Mouse (Mus musculus) right cerebral cortex, adult 18-20 months (tissue): ENCODE data around the gene Hoxb5.

Source experiments
- DNase-seq: peaks from one replicate; pipeline ENCODE4 v3.0.0; 2022; ENCODE audit warnings: mixed read lengths

The Hoxb5 gene

DNA sequence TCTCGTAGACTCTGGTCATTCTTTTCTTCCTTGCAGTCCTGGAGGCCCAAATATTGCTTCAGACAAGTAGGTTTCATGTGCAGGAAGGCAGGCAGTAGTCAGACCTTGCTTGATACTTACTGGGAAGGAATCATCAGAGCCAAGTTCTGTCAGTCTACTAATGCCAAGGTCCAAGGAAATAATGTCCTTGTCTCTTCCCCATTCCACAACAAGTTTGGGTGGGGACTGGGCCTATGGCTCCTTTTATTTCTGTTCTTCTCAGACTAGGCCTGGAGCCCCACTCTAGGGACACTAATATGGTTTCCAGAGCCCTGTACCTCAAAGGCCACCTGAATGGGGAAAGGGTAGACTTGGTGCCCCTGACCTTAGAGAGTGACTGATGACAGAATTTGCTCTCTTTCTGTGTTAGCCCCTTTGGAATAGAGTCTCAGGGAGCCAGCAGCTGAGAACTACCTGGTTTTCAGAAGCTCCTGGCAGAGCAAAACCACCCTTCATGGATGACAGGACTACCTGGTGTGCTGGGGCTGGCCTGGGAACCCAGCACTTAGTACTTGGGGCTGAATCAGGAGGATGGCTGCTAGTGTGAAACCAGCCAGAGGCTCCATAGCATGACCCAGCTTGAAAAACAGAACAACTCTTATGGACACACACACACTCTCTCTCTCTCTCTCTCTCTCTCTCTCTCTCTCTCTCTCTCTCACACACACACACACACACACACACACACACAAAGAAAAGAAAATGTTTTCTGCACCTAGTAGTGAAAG, 14.5 kb upstream of the Hoxb5 start:
- DNase-seq, result no peak

DNA sequence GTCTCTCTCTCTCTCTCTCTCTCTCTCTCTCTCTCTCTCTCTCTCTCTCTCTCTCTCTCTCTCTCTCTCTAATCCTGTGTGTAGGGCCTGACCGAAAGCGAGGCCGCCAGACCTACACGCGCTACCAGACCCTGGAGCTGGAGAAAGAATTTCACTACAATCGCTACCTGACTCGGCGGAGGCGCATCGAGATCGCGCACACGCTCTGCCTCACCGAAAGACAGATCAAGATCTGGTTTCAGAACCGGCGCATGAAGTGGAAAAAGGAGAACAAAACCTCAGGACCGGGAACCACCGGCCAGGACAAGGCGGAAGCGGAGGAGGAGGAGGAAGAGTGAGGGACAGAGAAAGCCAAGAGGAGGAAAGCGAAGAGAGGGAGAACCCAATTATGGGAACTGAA, 13.8 kb upstream of the Hoxb5 start:
- no peak for DNase-seq

DNA sequence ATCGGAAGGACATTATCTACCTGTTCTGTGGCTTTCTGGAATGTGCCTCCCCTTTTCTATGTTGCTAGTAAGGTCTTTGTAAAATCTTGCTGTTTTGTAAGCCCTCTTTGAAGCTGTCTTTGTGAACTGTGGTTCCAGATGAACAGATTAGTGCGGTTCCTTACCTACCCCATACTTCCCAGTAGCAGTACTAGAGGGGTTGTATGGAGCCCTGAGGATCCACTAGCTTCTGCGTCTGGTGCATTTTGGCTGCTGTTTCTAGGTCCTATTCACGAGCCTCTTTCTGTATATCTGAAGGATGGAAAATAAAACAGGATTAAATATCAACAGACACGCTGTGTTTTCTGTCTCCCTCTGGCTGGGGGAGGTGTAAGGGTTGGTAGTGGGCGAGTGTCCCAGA, 13.3 kb upstream of the Hoxb5 start:
- DNase-seq, result no peak

DNA sequence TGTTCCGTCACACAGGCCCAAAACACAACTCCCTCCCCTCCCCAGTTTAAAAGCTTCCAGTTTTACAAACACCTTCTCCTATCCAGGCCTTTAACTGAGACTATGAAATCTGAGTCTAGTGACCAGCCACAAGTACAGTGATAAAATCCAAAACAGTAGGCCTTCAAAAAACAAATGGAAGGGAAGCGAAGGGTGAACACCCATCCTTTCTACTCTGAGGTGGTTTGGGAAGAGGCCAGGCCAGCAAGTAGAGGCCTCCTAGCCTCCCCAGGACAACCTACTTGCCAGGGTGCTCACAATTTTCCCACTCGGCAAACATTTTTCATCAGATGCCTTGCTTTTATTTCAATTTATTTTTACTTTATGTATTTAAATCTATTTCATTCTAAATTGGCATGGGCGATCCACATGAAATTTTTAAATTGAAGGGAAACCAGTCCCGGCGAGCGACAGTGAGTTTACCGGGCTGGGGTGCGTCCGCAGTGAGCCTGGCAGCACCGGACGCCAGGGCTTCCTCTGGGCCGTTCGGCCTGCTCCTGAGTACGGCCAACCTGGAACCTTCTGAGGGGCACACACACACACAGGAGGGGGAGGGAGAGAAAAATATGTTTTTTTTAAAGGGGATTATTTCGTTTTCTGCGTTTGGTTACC, 12.3 kb upstream of the Hoxb5 start:
- no peak for DNase-seq

DNA sequence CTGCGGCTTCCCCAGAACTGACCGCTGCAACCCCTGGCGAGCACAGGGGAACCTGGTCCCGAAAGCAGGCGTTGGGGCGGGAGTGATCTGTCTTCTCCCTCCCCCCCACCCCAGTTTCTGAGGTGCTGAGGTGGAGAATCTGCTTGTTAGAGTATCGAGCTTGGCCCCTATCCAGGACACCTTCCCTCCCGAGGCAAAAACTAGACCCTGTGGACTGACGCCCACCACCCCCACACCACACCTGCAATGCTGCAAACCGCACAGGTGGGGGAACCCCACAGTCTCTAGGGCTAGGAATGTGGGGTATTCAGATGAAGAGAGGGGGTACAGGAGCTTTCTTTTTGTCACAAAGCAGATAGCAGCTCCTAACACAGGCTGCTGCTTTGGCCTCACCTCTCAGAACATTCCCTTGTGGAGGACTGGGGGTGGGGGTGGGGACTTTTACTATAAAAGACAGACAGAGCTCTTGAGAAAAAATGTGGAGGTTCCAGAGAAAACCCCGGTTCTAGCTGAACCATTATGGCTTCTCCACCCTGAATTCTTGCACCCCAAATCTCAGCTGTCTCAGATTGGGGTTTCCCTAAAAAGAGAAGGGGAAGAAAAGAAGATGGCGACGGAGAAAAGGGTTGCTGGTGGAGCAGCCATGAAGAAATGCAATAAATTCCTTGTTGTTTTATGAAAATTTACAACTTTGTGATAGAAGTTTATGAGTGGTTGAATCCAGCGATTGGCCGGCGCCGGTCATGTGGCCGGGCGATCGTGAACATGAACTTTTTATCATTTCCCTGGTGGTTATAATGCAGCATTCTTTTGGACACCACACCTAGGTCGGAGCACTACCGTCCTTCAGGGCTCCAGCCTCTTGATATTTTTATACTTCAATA, 11.2 kb upstream of the Hoxb5 start, which contains the start of gene Hoxb6:
TSS of gene Hoxb6 (plus strand) at position 796 of the 884 bp plus-strand sequence.
- no peak for DNase-seq

DNA sequence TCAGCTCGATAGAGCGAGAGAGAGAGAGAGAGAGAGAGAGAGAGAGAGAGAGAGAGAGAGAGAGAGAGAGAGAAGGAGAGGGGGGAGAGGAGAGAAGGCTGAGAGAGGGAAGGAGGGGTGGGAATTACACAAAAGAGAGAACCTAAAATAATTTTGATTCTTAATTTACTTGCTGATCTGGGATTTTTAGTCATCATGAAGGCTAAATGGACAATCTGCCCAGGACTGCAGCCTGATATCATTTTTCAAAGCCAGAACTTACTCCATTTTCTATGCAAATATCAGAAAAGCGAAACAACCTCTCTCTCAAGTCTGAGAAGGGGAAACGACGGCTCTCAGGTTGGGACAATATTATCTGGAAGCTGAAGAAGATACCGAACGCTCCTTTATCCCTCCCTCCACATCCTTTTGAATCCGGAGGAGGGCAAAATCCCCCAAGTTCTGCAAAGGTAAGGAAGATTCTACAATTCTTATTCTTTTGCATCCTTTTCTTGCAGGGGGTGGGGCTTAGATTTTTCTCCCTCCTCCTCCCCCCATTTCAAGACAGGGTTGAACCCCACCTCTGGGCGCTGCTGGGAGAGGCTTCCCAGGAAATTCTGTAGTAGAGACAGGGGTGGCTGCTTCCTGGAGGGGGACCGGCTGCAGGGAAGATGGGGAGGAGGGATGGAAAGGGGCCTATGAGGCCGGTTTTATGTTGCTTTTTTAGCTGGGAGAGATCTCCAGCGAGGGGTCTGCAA, 10.4 kb upstream of the Hoxb5 start:
- DNase-seq, result no peak

DNA sequence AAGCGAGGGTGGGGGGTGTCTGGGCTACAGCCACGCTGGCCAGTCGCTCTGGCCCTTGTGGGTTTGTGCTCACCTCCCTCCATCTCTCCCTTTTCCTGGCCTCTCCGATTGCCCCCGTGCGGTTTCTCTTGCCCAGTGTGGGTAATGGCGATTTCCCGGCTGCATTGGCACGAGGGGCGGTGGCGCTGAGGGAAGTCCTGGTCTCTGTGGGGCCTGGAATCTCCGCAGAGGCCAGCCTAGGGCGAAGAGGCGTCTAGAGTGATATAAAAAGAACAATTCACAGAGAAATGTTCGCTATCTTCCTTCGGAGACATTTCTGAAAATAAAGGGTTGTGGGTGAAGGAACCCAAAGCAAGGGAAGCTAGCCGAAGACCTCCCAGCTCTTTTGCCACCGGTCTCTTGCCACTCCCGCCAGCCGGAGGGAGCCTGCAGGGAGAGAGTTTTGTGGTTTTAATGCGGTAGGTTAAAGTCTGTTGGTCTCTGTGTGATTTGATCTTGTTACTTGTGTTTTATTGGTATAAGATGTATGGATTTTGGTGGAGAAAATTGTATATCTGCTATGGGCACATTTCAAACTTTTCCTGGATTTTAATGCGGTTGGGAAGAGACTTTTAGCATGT, 9.7 kb upstream of the Hoxb5 start:
- DNase-seq, result no peak

DNA sequence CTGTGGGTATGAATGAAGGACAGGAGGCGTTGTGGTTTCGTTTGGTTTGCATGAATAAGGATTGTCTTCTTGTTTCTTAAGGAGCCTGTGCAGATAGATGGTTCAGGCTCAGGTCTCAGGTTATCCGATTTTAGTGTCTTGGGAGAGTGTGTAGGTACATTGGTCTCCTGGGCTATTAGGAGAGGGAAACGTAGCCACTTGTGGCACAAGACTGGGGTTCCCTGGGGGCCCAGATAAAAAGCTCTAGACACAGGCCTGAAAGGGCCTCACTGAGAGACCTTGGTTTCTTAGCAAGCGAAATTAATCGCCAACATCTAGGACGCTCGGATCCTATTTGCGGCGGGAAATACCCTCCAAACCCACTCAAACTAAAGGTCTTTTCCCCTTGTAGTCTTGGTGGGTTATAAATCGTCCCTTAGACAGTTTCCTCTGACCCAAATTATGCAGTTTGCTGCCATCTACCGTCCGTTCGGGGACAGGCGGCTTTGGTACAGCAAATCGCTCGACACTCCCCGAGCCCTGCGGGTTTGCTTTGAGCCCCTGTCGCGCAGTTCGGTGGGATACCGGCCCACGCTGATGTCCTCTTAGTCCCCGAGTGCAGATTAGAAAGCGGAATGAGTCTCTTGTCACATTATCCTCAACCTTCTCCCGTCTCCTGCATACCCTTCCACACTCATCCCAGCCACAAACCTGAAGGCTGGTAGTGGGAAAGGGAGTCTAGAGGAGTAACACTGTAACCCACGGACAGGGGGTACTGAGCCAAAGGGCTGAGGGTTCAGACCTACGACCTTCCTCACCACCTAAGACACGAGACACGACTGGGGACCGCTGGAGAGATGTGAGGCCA, 8.7 kb upstream of the Hoxb5 start:
- peak; percentile 14 for DNase-seq

DNA sequence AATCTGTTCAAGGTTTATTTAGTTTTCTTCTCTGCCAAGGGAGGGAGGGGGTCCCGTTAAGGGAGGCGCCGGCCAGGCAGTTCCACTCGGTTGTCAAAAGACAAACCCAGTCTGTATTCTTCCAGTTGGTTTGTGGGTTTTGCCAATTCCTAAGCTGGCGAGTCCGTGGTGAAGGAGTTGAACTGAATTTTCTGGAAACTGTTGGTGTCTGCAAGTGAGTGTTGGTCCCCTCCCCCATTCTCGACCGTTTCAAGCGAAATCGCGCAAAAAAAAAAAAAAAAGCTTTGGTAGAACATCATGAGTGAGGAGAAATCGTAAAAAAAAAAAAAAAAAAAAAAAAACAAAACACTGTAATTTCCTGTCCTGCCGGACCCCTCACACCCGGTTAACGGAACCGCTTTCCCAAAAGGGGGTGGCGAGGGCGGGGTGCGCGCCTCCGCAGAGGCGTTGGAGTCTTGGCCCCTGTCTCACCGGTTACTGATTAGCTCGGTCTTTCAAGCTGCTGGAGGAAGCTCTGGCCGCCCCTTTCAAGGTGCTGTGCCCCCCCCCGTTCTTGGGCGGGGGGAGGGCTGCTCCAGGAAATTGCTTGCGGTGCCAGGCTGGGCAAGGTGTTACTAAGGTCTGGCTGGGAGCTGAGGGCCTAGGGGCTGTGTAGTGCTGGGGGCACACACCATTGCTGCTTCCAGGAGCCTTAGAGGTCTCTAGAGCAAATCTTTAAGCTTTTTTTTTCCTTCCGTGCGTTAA, 7.9 kb upstream of the Hoxb5 start:
- no peak for DNase-seq

DNA sequence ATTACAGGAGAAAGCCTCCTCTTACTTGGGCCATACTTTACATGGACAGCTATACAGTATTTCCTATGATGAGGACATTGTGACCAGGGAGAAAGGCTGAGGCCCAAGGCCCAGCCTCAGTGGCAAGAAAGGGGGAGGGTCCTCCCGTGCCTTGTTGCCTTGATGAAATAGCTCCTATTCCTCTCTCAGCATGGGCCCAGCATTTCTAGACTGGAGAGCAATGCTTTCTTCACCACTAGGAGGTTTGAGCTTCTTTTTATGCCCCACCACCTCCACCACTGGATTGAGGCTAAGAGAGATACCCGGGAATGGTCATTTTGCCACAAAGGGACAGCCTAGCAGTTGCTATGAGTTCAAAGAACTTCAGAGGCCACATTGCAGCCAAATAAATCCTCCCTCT, 6.1 kb upstream of the Hoxb5 start:
- no peak for DNase-seq

DNA sequence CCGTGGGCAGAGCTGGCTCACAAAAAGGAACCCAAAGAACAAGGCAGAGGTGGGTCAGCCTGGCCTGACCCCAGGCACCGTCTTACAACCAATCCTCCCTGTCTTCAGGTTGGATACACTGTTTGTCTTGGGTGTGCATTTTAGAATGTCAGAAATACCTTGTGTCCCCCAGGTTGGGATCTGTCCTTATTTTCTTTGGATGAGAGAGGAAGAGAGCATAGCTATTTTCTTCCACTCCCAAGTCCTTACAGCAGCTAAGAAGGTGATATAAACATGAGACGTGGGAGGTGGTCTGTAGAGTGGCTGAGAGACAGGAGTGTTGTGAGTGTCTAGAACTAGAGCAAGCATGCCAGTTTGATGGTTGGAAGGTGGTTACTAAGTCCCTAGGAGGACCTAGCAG, 5.7 kb upstream of the Hoxb5 start:
- DNase-seq, result no peak

DNA sequence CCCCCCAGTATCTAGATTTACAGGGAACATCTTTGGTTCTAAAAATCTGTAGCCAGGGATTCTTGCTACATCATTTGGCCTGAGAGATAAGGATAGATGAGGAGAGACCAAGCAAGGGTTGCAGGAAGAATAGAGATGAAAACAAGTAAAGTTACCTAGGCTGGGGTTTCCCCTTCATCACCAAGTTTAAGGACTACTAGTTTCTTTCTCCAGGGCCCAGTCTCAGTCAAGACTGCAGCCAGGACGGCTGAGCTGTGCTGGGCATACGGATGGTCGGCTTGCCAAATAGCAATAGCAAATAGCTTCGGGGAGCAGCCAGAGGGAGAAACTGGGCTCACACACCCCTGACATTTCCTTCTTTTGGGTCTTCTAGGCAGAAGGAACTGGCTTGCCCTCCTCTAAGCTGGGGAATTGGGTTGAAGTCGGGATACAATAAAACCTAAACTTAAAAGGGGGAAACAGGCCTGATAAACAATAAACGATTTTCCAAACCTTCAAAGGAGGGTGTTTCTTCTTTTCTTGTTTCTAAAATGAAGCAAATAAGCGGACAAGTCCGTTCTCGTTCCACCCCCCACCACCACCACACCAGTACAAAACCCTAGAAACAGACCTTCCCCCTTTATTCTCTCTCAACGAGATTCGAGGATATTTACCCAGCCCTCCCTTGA, 5.0 kb upstream of the Hoxb5 start:
- DNase-seq, result no peak

DNA sequence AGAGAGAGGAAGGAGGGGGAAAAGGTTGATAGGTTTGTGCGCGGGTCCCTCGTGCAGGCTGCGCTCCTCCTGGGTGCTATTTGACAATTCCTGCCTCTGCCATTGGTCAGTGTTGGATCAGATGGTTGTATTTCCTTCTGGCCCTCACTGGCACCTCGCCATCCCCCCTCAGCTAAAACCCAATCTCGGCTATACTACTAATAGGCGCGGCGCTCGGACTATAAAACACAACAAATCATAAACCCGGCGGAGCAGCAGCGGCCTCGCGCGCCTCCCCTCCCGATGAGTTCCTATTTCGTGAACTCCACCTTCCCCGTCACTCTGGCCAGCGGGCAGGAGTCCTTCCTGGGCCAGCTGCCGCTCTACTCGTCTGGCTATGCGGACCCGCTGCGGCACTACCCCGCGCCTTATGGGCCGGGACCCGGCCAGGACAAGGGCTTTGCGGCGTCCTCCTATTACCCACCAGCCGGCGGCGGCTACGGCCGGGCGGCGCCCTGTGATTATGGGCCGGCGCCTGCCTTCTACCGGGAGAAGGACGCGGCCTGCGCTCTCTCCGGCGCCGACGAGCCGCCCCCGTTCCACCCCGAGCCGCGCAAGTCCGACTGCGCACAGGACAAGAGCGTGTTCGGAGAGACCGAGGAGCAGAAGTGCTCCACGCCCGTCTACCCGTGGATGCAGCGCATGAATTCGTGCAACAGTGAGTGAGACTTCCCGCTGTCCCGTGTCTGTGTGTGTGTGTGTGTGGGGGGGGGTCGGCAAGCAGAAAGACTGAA, 4.1 kb upstream of the Hoxb5 start:
- no peak for DNase-seq

DNA sequence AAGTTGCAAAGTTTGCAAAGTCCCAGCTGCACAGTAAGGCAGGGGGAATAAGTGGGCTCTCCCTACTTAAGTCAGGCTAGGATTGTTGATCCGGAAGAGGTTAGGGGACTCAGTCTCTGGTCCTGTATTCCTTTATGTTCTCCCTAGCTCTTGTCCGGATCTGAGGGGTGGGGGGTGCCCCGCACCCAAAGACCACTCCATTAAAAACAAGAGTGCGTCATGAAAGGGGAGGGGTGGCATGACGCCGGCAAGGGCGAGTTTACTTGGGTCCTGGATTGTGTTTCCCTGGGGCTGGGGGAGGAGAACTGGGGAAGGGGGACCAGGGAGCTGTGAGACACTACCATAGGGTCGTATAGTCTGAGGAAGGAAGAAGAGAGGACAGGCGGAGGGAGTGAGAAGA, 3.4 kb upstream of the Hoxb5 start:
- no peak for DNase-seq

DNA sequence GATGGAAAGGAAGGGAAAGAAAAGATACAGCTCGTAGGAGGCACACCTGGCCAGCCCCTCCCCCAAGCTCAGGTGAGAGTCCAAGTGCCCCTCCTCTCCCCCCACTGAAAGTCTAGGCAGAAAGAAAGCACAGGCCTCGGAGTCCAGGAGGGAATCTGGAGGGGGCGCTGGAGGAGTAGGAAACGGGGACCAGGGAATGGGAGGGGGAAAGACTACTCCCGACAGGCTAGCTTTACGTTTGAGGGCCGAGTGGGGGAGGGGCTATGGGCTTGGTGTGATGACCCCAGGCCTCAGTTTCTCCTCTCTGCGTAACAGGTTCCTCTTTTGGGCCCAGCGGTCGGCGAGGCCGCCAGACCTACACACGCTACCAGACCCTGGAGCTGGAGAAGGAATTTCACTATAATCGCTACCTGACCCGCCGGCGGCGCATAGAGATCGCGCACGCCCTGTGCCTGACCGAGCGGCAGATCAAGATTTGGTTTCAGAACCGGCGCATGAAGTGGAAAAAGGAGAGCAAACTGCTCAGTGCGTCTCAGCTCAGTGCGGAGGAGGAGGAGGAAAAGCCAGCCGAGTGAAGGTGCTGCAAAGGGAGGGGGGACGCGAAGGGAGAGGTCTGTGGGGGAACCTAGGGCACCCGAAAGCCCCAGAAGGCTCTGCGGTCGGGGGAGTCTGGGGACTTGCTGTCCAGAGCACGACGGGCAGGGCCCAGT, 2.6 kb upstream of the Hoxb5 start:
- DNase-seq, result no peak

DNA sequence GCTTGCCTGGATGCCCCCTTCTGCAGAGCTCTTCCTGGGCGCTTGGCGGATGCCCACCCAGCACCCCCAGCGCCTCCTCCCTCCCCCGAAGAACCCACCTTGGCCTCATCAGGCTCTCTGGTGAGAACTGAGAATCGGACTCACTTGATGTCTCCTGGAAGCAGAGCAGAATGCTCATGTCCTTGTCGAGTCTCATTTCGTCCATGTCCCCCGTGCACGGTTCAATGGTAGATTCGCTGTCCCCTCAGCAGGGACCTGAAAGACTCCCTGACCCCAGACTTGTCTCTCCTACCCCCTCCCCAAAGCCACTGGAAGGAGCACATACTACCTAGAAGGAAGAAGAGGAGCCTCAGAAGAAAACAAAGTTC, 2.1 kb upstream of the Hoxb5 start:
- no peak for DNase-seq

DNA sequence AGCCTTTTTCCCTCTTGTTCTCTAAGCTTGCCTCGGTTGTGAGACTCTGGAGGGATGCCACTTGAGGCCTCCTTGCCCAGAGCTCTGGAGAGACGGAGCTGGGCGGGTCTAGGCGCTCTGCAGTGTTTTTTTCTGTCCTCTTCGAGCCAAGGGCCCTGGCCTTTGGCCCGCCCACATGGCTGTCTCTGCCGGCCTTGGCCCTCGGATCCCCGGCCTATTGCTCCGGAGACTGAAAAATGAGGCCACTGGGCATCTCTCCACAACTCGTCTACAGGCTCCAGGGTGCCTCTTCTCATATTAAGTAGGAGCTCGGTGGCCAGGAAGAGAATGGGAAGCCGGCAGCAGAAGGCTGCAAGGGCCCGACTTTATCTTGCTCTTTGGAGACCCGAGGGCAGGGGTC, 1.3 kb upstream of the Hoxb5 start:
- DNase-seq, result peak; percentile 46

DNA sequence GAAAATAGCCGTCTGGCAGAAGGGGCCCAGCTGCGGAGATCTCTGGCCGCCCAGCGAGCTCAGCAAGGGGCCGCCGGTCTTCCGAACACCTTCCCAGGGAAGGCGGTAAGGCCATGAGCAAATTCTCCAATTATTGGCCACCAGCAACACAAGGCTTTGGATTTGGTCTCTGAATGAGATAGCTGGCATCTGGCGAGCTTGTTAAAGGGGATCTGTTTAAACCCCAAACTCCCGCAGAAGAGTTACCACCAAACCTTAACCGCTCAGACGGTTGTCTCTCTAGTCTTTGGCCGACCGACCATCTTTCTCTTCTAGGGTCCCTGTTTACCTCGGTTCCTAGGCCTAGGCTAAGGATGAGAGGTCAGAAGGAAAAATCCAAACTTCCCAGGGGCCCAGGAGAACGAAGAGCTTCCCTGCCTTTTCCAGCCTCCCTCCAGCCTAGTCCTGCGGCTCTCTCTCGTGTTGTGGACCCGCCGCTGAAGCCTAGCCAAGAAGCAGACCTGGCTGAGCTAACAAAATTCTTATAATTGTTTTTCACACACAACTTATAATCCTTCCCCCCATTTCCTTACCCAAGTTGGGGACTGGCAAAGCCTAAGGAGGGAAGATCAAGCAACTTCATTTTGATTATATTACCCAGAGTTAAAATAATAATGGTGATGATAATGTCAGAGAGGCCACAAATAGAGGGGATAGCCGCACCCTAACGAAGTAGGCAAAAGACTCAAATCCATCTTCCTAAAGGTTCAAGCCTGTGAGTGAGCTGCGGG, 570 bp upstream of the Hoxb5 start:
- DNase-seq, result no peak
